Mouse (Mus musculus) ES-E14 (cell line): ENCODE data around the gene Car14.

ENCODE experiments used
- HCFC1 ChIP-seq: IDR thresholded peaks from 2 replicates; pipeline ENCODE4 v1.6.1; 2012; ENCODE audit warnings: low read length, inconsistent platforms, borderline replicate concordance; ENCODE audit not compliant: insufficient read depth
- MAFK ChIP-seq: IDR thresholded peaks from 2 replicates; pipeline ENCODE4 v1.6.1; 2014; ENCODE audit warnings: mild to moderate bottlenecking, low read depth, low read length, inconsistent platforms; ENCODE audit not compliant: insufficient read depth
- ZNF384 ChIP-seq: IDR thresholded peaks from 2 replicates; pipeline ENCODE4 v1.6.1; 2012; ENCODE audit warnings: low read depth, low read length, inconsistent platforms

GRCm38 (mm10) chr3:95942749-95943148, 38.3 kb upstream of the Car14 start:
- no peak for TF ChIP-seq ZNF384
- no peak for TF ChIP-seq HCFC1
- peak; percentile 86 for TF ChIP-seq MAFK
